Mouse (Mus musculus): ENCODE results near the gene Glp1r.

Gene Glp1r

DNA sequence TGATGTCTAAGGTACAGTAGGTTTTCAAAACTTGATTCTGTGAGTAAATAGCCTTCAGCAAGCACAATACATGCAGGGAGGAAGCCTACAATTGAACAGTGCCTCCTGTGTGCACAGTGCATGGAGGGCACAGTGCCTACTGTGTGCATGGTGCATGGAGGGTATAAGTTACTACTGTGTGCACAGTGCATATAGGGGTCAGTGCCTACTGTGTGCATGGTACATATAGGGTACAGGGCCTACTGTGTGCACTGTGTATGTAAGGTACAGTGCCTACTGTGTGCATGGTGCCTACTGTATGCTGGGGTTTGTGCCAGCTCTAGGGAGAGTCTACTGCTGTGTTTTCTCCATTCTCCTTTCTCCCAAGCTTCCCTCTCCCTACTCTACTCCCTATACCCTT is 12.6 kb downstream of the Glp1r start:
- no peak for DNase-seq

DNA sequence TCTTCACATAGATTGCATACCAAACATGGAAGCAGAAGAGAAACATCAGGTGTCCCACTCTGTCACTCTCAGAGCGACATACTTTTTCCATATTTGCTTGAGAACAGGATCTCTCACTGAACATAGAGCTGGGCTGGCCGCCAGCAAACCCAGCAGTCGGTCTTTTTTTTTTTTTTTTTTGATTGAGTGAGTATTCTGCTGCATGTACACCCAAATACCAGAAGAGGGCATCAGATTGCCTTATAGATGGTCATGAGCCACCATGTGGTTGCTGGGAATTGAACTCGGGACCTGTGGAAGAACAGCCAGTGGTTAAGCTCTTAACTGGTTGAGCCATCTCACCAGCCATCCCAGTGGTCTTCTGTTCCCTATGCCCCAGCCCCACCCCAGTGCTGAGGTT is 21.9 kb downstream of the Glp1r start:
- no peak for DNase-seq

DNA sequence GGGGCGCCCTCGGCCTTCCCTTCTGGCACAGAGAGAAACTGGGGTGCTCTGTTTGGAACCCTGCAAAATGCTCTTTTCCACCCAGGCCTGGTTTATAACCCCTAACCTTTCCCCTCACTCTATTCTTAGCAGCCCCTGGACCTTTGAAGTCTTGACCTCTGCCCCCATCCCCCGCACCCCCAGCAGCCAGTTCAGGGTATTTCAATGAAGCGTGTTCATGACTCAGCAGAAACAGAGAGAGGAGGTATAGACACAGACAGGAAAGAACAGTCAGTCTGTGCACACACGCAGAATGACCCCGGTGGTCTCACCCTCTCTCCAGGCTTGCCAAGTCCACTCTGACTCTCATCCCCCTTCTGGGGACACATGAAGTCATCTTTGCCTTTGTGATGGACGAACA is 29.2 kb downstream of the Glp1r start:
- DNase-seq = no peak

DNA sequence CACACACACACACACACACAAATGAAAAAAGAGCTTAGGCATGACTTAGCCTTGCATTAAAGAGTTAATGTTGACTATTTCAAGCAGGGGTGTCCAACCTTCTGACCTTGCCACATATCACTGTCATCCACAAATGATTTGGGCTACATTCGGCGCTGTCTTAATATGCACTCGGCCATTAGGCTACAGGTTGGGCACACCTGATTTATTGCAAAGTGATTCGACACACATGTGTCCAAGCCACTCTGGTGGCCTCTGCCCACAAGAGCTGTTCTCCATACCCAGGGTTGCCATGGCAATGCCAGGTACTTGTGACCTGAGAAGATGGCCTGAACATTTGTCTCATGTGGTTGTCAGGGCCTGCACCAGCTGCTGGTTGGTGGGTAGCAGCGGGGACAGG is 31.2 kb downstream of the Glp1r start:
- DNase-seq = no peak

DNA sequence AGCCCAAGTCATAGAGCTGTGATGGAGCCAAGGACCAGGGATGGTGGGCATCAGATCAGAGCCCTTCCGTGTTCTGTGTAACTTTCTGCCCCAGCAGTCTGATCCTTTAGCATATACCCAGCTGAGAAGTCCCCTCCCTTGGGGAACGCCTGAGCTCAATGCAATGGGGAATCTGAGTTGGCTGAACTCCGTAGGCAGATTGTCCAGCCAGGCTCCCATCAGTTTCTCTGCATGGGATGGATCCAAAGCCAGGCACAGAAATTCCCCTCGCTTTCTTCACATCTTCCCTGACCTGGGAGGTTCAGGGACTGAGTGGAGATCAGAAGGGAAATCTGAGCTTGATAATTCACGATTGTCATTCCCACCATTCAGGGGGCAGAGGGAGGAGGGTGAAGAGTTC is 33.7 kb downstream of the Glp1r start:
- DNase-seq = peak in 1 of 2 experiments; percentile 14

DNA sequence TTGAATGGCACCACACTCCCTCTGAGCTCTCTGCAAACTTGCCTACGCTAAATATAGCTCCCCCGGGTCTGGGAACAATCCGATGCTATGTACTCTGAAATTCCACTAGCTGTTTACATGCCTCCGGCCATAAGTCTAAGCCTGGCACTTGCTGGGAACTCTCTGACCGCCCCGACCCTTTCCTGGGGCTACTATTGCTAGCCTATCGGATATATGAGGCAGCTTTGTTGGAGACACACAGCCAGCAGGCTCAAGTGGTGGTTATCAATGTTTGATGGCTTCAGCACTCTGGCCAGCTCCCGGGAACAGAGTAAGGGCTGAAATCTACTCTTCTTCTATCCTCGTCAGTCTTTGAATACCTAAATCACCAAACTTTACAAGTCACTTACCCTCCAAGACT is 36.9 kb downstream of the Glp1r start:
- DNase-seq = no peak

DNA sequence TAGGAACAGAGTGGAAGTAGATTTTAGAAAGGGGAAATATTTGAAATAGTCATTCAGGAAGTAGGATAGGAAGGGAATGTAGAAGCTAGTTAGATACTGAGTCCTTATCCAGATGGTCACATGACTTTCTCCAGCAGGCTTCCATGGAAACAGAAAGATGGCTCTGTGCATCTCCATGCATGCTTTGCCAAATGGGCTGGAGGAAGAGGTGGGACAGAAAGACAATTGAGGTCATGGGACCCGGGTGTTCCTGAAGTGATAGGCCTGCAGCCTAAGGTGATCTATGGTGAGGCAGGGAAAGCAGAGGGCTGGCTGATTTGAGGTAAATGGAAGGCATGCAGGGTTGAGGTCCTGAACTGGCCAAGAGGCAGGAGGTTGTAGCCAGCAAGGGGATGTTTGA is 46.8 kb downstream of the Glp1r start:
- DNase-seq = no peak

DNA sequence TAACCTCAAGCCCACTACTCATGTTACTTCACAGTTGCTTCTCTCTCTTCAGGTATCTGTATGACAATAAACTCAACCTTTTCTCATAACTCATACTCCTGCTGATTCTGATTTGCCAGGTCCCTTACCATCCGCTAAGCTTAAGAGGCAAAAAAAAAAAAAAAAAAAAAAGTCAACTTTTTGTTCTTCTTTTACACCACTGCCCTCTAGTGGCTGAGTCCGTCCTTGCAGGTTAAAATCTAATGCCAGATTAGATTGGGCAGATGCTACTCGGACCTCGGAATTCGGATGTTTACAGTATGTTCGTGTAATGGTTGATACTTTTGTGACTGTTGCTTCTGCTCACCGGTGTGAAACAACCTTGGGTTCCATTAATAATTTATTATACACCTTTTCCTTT is 49.2 kb downstream of the Glp1r start:
- peak; percentile 68 to 78 for DNase-seq

DNA sequence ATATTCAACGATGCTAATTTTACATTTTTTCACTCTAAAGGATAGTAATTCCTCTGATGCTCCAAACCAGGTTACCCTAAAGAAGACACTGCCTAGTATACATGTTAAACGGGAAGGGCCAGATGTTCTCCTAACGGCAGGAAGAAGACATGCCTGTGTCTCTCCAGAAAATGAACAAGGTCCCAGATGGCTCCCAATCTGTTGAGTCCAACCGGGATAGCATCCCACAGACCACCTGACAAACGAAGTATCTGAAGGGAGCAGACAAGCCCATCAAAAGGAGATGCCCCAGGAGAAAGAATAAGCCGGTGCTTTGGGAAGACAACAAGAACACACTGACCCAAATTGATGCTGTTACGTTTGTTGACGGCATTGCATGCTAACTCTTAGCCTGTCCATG is 50.0 kb downstream of the Glp1r start:
- no peak for DNase-seq

DNA sequence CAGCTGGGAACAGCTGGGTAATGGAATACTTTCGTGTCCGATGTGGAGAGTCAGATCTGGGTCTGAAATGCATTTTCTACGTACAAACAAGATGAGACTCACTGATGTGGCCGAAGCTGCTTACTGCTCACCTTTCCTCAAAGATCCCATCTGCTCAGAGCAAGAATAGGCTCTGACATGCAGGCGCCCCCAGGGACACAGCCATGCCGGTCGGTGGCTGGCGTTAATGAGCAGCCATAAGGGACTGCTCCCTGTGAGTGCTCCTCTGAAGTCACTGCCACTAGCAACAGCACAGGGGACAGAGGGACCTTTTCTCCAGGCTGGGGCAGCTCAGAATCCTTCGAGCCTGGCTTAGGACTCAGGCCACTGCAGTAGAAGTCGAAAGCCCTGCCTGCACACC is 52.7 kb downstream of the Glp1r start, which contains the start of gene Umodl1:
TSS of gene Umodl1 (plus strand) at position 301 of the 400 bp plus-strand sequence.
- DNase-seq = no peak

DNA sequence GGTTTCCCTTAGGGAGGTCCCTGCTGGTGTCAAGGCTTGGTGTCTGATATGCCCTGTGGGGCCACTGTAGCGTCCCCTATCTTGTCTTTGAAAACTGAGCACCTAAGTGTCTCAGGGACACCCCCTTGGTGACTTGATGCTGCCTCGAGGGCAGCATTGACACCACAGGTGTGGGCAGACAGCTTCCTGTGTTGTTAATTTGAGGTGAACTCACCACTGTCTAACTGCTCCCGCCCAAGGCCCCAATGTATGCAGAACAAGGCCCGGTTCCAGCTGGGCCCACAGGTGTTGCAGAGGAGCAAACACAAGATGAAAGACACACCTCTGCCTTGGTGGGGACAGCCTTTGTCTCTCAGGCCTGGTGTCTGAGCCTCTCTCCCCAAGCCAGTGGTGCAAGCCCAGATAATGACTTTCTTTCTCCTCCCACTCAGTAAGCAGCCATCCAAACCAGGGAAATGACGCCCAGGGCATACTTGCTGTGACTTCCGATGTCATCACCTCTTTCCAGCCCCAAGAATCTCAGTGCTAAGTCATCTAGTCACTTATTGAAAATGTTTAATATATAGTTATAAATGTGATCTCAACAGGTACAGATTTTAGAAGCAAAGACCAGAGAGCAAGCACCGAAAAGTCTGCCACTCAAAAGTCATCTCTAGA is 60.4 kb downstream of the Glp1r start:
- no peak for DNase-seq

DNA sequence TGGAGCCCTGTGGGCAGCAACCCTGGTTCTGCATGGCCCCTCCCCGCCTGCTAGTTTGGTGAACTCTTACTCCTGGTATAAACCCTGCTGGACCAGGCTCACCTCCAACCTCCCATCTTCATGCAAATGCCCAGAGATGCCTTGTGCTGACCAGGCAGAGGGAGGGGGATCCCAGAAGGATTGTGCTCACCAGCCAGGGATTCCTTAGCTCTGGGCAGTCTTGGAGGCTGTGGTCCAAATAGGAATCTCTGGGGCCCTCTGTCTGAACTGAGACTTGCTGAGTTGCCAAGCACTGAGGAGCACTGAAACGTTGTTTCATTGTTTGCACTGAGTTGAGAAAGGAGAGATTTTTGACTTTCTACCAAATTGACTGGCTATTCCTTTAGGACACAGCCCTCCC is 61.3 kb downstream of the Glp1r start:
- no peak for DNase-seq

DNA sequence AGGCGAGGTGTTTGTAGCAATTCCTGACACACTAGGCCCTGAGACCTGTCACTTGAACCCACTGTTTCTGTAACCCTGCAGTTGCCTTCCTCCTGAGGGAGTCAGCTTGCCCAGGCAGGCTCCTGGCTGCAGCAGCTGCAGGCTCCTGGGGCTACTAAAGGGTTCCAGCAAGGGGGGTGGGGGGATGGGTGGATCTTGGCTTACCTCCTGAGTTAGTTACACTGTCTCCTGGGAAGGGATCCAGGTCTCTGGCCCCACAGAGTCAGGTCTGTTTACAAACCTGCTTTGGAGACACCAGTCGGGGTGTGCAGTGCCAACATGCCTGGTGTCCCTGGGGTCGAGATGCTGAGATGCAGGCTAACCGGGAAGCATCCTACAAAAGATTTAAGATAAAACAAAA is 68.4 kb downstream of the Glp1r start:
- peak; percentile 16 to 20 for DNase-seq

DNA sequence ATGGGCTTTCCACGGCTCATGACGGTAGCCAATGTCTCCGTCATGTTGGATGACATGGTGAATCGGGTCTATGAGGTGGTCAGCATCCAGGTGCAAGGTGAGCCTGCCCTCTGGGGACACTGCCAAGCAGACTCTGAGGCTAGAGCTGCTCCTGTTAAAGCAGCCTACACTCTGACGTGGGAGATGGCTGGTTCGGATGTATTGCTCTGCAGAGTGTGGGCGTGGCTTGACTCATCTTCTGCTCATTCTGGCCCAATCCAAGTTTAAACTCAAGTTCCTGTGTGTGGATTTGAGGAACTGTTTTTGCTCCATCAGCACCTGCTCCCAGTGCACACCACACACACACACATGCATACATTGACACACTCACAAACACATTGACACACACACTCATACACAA is 70.3 kb downstream of the Glp1r start:
- DNase-seq = no peak

DNA sequence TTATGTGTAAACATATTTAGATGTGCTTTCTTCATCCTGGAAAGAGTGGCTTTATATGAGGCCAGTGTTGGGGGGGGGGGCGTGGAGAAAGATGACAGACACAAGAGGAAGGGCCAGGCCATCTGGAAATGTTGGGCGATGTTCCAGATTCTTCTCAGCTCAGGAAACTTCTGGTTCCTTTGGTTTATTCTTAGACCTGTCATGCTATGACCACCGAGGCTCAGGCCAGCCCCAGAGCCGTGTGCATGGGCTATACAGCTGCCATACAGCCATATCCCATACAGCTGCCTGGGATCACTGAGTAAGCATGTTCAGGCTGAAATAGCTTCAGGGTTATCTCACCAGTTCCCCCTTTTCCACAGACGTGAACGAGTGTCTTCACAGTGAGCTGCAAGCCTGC is 71.7 kb downstream of the Glp1r start:
- no peak for DNase-seq

DNA sequence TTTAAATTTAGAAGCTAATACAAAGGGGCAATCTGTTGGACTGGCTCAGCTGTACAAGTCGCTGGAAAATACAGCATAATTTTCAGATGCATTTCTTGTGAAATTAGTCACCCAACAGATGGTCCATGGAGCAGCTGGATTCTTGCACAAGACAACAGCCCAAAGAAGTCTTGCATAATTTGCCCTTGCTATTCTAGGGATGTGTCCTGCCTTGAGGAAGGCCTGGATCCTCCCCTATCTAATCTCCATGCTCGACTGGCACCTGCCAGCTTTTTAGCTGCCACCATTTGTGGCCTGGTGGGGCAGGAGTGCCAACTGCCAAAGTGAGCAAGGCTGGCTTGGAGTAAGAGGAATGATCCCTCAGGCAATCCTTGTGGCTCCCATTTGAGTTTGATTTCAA is 75.7 kb downstream of the Glp1r start:
- DNase-seq = no peak

DNA sequence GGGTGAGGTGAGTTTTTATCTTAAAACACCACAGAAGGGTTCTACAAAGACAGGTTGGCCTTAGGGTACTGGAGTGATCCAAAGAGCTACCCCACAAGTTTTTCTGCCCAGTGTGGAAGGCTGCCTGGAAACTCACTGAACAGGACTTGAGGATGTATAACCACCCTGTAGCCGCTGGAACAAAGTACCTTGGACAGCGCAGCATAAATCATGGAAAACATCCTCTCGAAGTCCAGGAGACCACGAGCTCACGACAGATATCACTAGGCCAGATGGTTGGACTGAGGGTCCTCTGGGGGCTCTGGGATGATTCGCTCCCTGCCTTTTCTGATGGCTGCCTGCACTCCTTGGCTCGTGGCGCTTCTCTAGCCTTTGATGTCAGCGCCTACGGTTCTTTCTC is 76.9 kb downstream of the Glp1r start:
- DNase-seq = no peak

DNA sequence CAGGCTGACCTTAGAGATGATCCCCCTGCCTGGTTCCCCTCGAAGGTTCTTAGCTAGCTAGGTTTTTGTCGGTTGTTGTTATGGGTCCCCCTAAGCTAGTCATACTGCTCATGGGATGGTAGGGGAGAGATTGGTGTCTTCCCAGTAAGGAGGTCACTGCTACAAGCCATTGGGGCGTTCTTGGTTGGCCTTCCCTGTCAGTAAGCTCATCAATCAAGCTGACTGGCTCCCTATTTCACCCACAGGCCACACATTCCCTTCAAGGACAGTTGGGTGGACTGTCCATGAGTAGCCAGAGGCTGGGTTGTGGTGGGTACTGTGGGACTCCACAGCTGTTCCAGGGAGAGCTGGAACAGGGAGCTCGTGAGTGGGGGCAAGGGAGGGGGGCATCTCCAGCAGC is 81.9 kb downstream of the Glp1r start:
- no peak for DNase-seq

DNA sequence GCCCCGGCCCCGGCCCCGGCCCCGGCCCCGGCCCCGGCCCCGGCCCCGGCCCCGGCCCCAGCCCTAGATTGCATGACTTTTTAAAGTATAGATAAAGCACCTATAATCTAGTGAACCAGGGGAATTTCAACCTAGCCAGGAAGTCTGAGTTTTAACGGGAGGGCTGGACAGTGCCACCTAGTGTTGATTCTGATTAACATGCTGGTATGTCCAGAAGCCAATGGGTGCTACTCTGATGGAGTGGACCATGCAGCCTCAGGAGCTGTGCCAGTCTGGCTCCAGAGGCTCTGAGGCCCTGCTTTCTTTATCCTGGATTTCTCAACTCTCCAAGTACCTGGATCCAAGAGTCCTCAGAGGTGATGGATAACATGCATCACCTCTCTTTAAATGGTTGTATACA is 88.6 kb downstream of the Glp1r start:
- peak; percentile 17 to 25 for DNase-seq
